Mouse (Mus musculus) thymus, adult 18-20 months (tissue): ENCODE data around the gene Kcnh8.

Experiments
- DNase-seq, 2 experiments: peaks; one replicate each; pipeline ENCODE4 v3.0.0; 2022; ENCODE audit warnings: mixed read lengths in 2 of 2

The Kcnh8 gene

GRCm38 (mm10) chr17:52602093-52602780 is at the start of gene Kcnh8:
Gene Kcnh8 (plus strand): TSS chr17:52602709.
- DNase-seq: peak; percentile 33 to 41

- DNase-seq: peak; percentile 9 to 46
These were observed 42.4 kb upstream of the Kcnh8 start for GRCm38 (mm10) chr17:52559961-52560720.

- no peak for DNase-seq
These were observed 36.9 kb upstream of the Kcnh8 start for GRCm38 (mm10) chr17:52565467-52566155.

GRCm38 (mm10) chr17:52569584-52570270 is 32.8 kb upstream of the Kcnh8 start:
- no peak for DNase-seq

GRCm38 (mm10) chr17:52572229-52572628 is 30.3 kb upstream of the Kcnh8 start:
- DNase-seq: no peak

- DNase-seq: no peak
These were observed 10.9 kb upstream of the Kcnh8 start for GRCm38 (mm10) chr17:52591503-52592194.

- DNase-seq: no peak
These were observed 3.4 kb upstream of the Kcnh8 start for GRCm38 (mm10) chr17:52599141-52599540.

- DNase-seq: peak in 1 of 2 experiments; percentile 60
These were observed 1.6 kb upstream of the Kcnh8 start for GRCm38 (mm10) chr17:52600882-52601371.

GRCm38 (mm10) chr17:52602781-52603170 is 267 bp downstream of the Kcnh8 start:
- no peak for DNase-seq

GRCm38 (mm10) chr17:52603411-52603810 is 902 bp downstream of the Kcnh8 start:
- DNase-seq: no peak

- DNase-seq: no peak
These were observed 8.9 kb downstream of the Kcnh8 start for GRCm38 (mm10) chr17:52611382-52611781.

- no peak for DNase-seq
These were observed 46.7 kb downstream of the Kcnh8 start for GRCm38 (mm10) chr17:52649186-52649585.

- no peak for DNase-seq
These were observed 89.5 kb downstream of the Kcnh8 start for GRCm38 (mm10) chr17:52691988-52692387.

- no peak for DNase-seq
These were observed 99.4 kb downstream of the Kcnh8 start for GRCm38 (mm10) chr17:52701944-52702343.

- DNase-seq: no peak
These were observed 109.8 kb downstream of the Kcnh8 start for GRCm38 (mm10) chr17:52712319-52712718.

GRCm38 (mm10) chr17:52722214-52722613 is 119.7 kb downstream of the Kcnh8 start:
- DNase-seq: no peak

GRCm38 (mm10) chr17:52728806-52729205 is 126.3 kb downstream of the Kcnh8 start:
- DNase-seq: no peak

GRCm38 (mm10) chr17:52738436-52738835 is 135.9 kb downstream of the Kcnh8 start:
- DNase-seq: no peak

- DNase-seq: no peak
These were observed 185.6 kb downstream of the Kcnh8 start for GRCm38 (mm10) chr17:52788151-52788550.

GRCm38 (mm10) chr17:52804463-52804862 is 202.0 kb downstream of the Kcnh8 start:
- no peak for DNase-seq

- no peak for DNase-seq
These were observed 208.3 kb downstream of the Kcnh8 start for GRCm38 (mm10) chr17:52810773-52811172.

- DNase-seq: no peak
These were observed 216.5 kb downstream of the Kcnh8 start for GRCm38 (mm10) chr17:52819007-52819406.
